Mouse (Mus musculus): ENCODE data around the gene Shc3. TPM values are rescaled to one million over a fixed set of nuclear protein-coding genes. Genes with fewer than 3 reads are reported as not detected.

Gene Shc3
- polyA plus RNA-seq, 1 experiment from 2014 or later: 3.4 TPM

GRCm38 (mm10) chr13:51424647-51425046 is 144.6 kb downstream of the Shc3 start:
- ATAC-seq (ENCODE audit: low read depth): no peak

GRCm38 (mm10) chr13:51423647-51424046 is 145.6 kb downstream of the Shc3 start:
- Histone ChIP-seq H3K9ac (no peak overlapping the region), H3K27me3 (no peaks in the 10 kb centered on the region), H3K36me3 (no peaks in the 10 kb centered on the region), H3K4me3 (no peak overlapping the region), H3K4me2 (no peak overlapping the region), H3K27ac (replicated peaks) (no peak overlapping the region), H3K4me1 (replicated peaks) (peaks cover 8% of the 10 kb centered on the region; the same call in 1 of the 2 replicates), H3K9me3 (no peaks in the 10 kb centered on the region)
- no peak for ATAC-seq (ENCODE audit: low read depth)
- WGBS: 79% methylated on average over 9 of the region's 9 CpGs

More at GRCm38 (mm10) chr13:51424647-51425046, 144.6 kb downstream of the Shc3 start:
- no peaks in the 10 kb centered on the region for H3K9me3 ChIP-seq
- no peak overlapping the region for H3K4me2 ChIP-seq
- H3K4me1 ChIP-seq (replicated peaks): 0 out of 2 replicates have a peak, but pooled peaks cover 5% of the 10 kb centered on the region
- no peak overlapping the region for H3K4me3 ChIP-seq
- no peaks in the 10 kb centered on the region for H3K36me3 ChIP-seq
- H3K27ac ChIP-seq (replicated peaks): no peak overlapping the region
- 23% methylated on average over 5 of the region's 5 CpGs for WGBS
- no peak overlapping the region for H3K9ac ChIP-seq
- H3K27me3 ChIP-seq: no peaks in the 10 kb centered on the region

GRCm38 (mm10) chr13:51420861-51421260 is 148.4 kb downstream of the Shc3 start:
- no peak for ATAC-seq (ENCODE audit: low read depth)
- Histone ChIP-seq H3K4me2 (no peak overlapping the region), H3K9ac (no peak overlapping the region), H3K27me3 (no peaks in the 10 kb centered on the region), H3K27ac (replicated peaks) (no peak overlapping the region), H3K4me3 (no peak overlapping the region), H3K9me3 (no peaks in the 10 kb centered on the region), H3K36me3 (no peaks in the 10 kb centered on the region), H3K4me1 (replicated peaks) (peaks cover 24% of the 10 kb centered on the region)
- 91% methylated on average over 9 of the region's 9 CpGs for WGBS

GRCm38 (mm10) chr13:51419501-51419900 is 149.7 kb downstream of the Shc3 start:
- Histone ChIP-seq H3K27me3 (no peaks in the 10 kb centered on the region), H3K4me2 (no peak overlapping the region), H3K4me3 (no peak overlapping the region), H3K36me3 (no peaks in the 10 kb centered on the region), H3K9ac (no peak overlapping the region), H3K4me1 (replicated peaks) (peaks cover 24% of the 10 kb centered on the region), H3K9me3 (peaks cover 5% of the 10 kb centered on the region; the same call in 1 of the 2 replicates), H3K27ac (replicated peaks) (no peak overlapping the region)
- ATAC-seq (ENCODE audit: low read depth): no peak
- 91% methylated on average over 15 of the region's 15 CpGs for WGBS

- Histone ChIP-seq H3K4me3 (0 out of 2 replicates have a peak overlapping the region, but pooled peaks have one; percentile 11), H3K9me3 (peaks cover 5% of the 10 kb centered on the region; the same call in 1 of the 2 replicates), H3K36me3 (no peaks in the 10 kb centered on the region), H3K9ac (peak overlapping the region; percentile 64), H3K27me3 (no peaks in the 10 kb centered on the region), H3K4me1 (replicated peaks) (peaks cover 24% of the 10 kb centered on the region), H3K4me2 (peak overlapping the region; percentile 50), H3K27ac (replicated peaks) (no peak overlapping the region)
- ATAC-seq (ENCODE audit: low read depth): peak; percentile 44
- 80% methylated on average over 19 of the region's 19 CpGs for WGBS
Observed at GRCm38 (mm10) chr13:51418942-51419451, 150.2 kb downstream of the Shc3 start.

GRCm38 (mm10) chr13:51418268-51418941 is 150.8 kb downstream of the Shc3 start:
- H3K4me3 ChIP-seq: peak overlapping the region; percentile 15
- 4% methylated on average over 20 of the region's 20 CpGs for WGBS
- no peaks in the 10 kb centered on the region for H3K27me3 ChIP-seq
- peak overlapping the region; percentile 74 for H3K27ac ChIP-seq (replicated peaks)
- peaks cover 5% of the 10 kb centered on the region; the same call in 1 of the 2 replicates for H3K9me3 ChIP-seq
- peak overlapping the region; percentile 50 for H3K4me2 ChIP-seq
- ATAC-seq (ENCODE audit: low read depth): peak; percentile 82
- no peaks in the 10 kb centered on the region for H3K36me3 ChIP-seq
- H3K4me1 ChIP-seq (replicated peaks): peaks cover 24% of the 10 kb centered on the region
- peak overlapping the region; percentile 64 for H3K9ac ChIP-seq

- H3K27me3 ChIP-seq: no peaks in the 10 kb centered on the region
- H3K4me2 ChIP-seq: peak overlapping the region; percentile 50
- H3K9me3 ChIP-seq: peaks cover 5% of the 10 kb centered on the region; the same call in 1 of the 2 replicates
- peaks cover 23% of the 10 kb centered on the region for H3K4me1 ChIP-seq (replicated peaks)
- H3K27ac ChIP-seq (replicated peaks): peak overlapping the region; percentile 74
- WGBS: 58% methylated on average over 6 of the region's 6 CpGs
- ATAC-seq (ENCODE audit: low read depth): peak; percentile 28
- H3K36me3 ChIP-seq: no peaks in the 10 kb centered on the region
- H3K4me3 ChIP-seq: peak overlapping the region; percentile 15
- peak overlapping the region; percentile 64 for H3K9ac ChIP-seq
Observed at GRCm38 (mm10) chr13:51417796-51418195, 151.4 kb downstream of the Shc3 start.

GRCm38 (mm10) chr13:51416727-51417126 is 152.5 kb downstream of the Shc3 start:
- Histone ChIP-seq H3K9ac (no peak overlapping the region), H3K4me3 (no peak overlapping the region), H3K4me2 (no peak overlapping the region), H3K36me3 (no peaks in the 10 kb centered on the region), H3K4me1 (replicated peaks) (peaks cover 19% of the 10 kb centered on the region), H3K9me3 (peaks cover 5% of the 10 kb centered on the region; the same call in 1 of the 2 replicates), H3K27ac (replicated peaks) (no peak overlapping the region), H3K27me3 (no peaks in the 10 kb centered on the region)
- 92% methylated on average over 11 of the region's 11 CpGs for WGBS
- no peak for ATAC-seq (ENCODE audit: low read depth)

GRCm38 (mm10) chr13:51413461-51413860 is 155.8 kb downstream of the Shc3 start:
- Histone ChIP-seq H3K9ac (no peak overlapping the region), H3K4me2 (no peak overlapping the region), H3K9me3 (peaks cover 5% of the 10 kb centered on the region; the same call in 1 of the 2 replicates), H3K27ac (replicated peaks) (no peak overlapping the region), H3K4me3 (no peak overlapping the region), H3K27me3 (peaks cover 13% of the 10 kb centered on the region), H3K36me3 (no peaks in the 10 kb centered on the region), H3K4me1 (replicated peaks) (peaks cover 26% of the 10 kb centered on the region)
- 67% methylated on average over 3 of the region's 3 CpGs for WGBS
- ATAC-seq (ENCODE audit: low read depth): no peak

- Histone ChIP-seq H3K4me3 (no peak overlapping the region), H3K27ac (replicated peaks) (no peak overlapping the region), H3K36me3 (no peaks in the 10 kb centered on the region), H3K4me1 (replicated peaks) (peaks cover 20% of the 10 kb centered on the region), H3K27me3 (peaks cover 29% of the 10 kb centered on the region), H3K9me3 (peaks cover 5% of the 10 kb centered on the region; the same call in 1 of the 2 replicates), H3K9ac (no peak overlapping the region), H3K4me2 (peak overlapping the region; percentile 29)
- 65% methylated on average over 12 of the region's 12 CpGs for WGBS
- ATAC-seq (ENCODE audit: low read depth): no peak
Observed at GRCm38 (mm10) chr13:51411696-51412430, 157.4 kb downstream of the Shc3 start.

GRCm38 (mm10) chr13:51411243-51411642 is 158.0 kb downstream of the Shc3 start:
- Histone ChIP-seq H3K4me1 (replicated peaks) (peaks cover 20% of the 10 kb centered on the region), H3K27me3 (peaks cover 29% of the 10 kb centered on the region), H3K36me3 (no peaks in the 10 kb centered on the region), H3K9ac (0 out of 2 replicates have a peak overlapping the region, but pooled peaks have one; percentile 31), H3K4me2 (peak overlapping the region; percentile 29), H3K4me3 (no peak overlapping the region), H3K9me3 (peaks cover 5% of the 10 kb centered on the region; the same call in 1 of the 2 replicates), H3K27ac (replicated peaks) (no peak overlapping the region)
- WGBS: 70% methylated on average over 9 of the region's 9 CpGs
- no peak for ATAC-seq (ENCODE audit: low read depth)
